Mouse (Mus musculus): ENCODE data around the gene Ghrh. TPM values are rescaled to one million over a fixed set of nuclear protein-coding genes. Genes with fewer than 3 reads are reported as not detected.

The Ghrh gene
- total and polyA plus RNA-seq, 3 experiments = not detected

DNA sequence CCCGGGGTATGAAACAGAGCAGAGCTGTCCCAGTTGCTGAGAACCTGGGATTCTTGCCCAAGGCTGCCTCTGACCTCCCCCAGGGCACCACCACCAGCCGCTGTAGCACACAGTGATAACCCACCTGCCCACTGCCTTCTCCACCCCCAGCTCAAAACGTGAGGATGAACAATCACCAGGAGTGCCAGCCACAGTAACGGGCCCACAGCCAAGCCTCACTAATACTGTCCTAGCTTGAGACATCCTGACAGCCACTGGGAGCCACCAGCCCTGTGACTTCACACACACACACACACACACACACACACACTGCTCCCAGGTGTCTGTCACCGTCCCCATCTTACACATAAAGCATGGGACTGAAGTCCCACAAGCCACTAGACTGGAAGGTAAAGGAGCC is 48.1 kb upstream of the Ghrh start:
- TF ChIP-seq SIN3A (IDR thresholded peaks at IDR 0.05; ENCODE audit: low read length) (no peak), MAFK (IDR thresholded peaks at IDR 0.05; ENCODE audit: insufficient replicate concordance, low read length) (no peak), POLR2A (IDR thresholded peaks at IDR 0.05; ENCODE audit: low read depth, low read length) (no peak), NELFE (IDR thresholded peaks at IDR 0.05; ENCODE audit: low read depth, low read length) (no peak), USF2 (conservative IDR thresholded peaks at IDR 0.05; ENCODE audit: low read depth, low read length) (no peak), USF1 (IDR thresholded peaks at IDR 0.05; ENCODE audit: low read depth, low read length) (no peak), ETS1 (conservative IDR thresholded peaks at IDR 0.05; ENCODE audit: low read depth, low read length) (no peak), CHD2 (IDR thresholded peaks at IDR 0.05; ENCODE audit: low read length) (no peak), NRF1 (IDR thresholded peaks at IDR 0.05; ENCODE audit: low read depth, low read length) (no peak), MAZ (IDR thresholded peaks at IDR 0.05; ENCODE audit: low read depth, low read length) (no peak), POLR2AphosphoS2 (IDR thresholded peaks at IDR 0.05; ENCODE audit: low read depth, low read length) (no peak)
- no peak overlapping the region for H3K4me2 ChIP-seq (ENCODE audit: insufficient read depth, low read depth, poor library complexity, severe bottlenecking)
- peaks cover 20 to 61% of the 10 kb centered on the region in 2 experiments for H3K4me1 ChIP-seq (ENCODE audit: control insufficient read depth in 1 of 2, insufficient read depth in 2 of 2)
- in situ Hi-C loops (cut with MboI; ENCODE audit: low pct_ligation_motif_present, low pct_unique_long_range_greater_than_20kb, low sequenced_read_pairs) = no loop called here
- DNase-seq (ENCODE audit: extremely low read depth) = no peak
- H3K36me3 ChIP-seq (replicated peaks in 1 of 2; ENCODE audit: control insufficient read depth in 1 of 2, insufficient read depth in 1 of 2, low read length in 1 of 2) = peaks cover 26 to 73% of the 10 kb centered on the region in 2 experiments
- dilution Hi-C loops (cut with MboI; ENCODE audit: extremely low pct_ligation_motif_present, extremely low pct_unique_long_range_greater_than_20kb, low sequenced_read_pairs) = no loop called here
- H3K9ac ChIP-seq (ENCODE audit: insufficient read depth, low read depth) = no peak overlapping the region
- no peaks in the 10 kb centered on the region for H3K27me3 ChIP-seq (replicated peaks)
- peaks cover 7% of the 10 kb centered on the region for H3K9me3 ChIP-seq (replicated peaks; ENCODE audit: low read length)
- H3K4me3 ChIP-seq (replicated peaks in 1 of 3; ENCODE audit: low read depth in 2 of 3, low read length in 2 of 3, poor library complexity in 1 of 3) = no peak overlapping the region
- H3K27ac ChIP-seq (ENCODE audit: insufficient read depth, low read depth) = no peak overlapping the region
- no peaks in the 10 kb centered on the region; the same call in 1 of the 2 replicates for H3K79me2 ChIP-seq (replicated peaks; ENCODE audit: control insufficient read depth, extremely low read depth, insufficient read depth, poor library complexity, severe bottlenecking)

DNA sequence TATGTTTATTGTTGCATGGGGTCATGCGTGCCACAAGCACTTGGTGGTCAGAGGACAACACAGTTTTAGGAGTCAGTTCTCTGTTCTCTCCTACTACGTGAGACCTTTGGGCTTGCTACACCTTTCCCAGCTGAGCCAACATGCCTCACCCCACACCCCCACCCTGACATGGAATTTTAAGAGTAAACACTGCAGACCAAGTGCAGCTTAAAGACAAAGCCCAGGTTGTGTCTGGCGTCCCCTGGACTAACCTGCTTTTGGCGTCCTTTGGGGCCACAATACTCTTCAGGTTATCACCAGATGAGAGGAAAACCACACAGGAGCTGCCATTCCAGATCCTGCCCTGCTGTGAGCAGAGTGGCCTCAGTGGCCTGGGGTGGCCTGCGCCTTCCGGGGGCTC is 47.6 kb upstream of the Ghrh start:
- H3K4me1 ChIP-seq (ENCODE audit: control insufficient read depth in 1 of 2, insufficient read depth in 2 of 2) = peaks cover 17 to 56% of the 10 kb centered on the region in 2 experiments
- no peak for DNase-seq (ENCODE audit: extremely low read depth)
- in situ Hi-C loops (cut with MboI; ENCODE audit: low pct_ligation_motif_present, low pct_unique_long_range_greater_than_20kb, low sequenced_read_pairs) (no loop called here), dilution Hi-C loops (cut with MboI; ENCODE audit: extremely low pct_ligation_motif_present, extremely low pct_unique_long_range_greater_than_20kb, low sequenced_read_pairs) (no loop called here)
- no peak overlapping the region for H3K9ac ChIP-seq (ENCODE audit: insufficient read depth, low read depth)
- H3K27ac ChIP-seq (ENCODE audit: insufficient read depth, low read depth) = no peak overlapping the region
- H3K36me3 ChIP-seq (replicated peaks in 1 of 2; ENCODE audit: control insufficient read depth in 1 of 2, insufficient read depth in 1 of 2, low read length in 1 of 2) = peaks cover 28 to 78% of the 10 kb centered on the region in 2 experiments
- TF ChIP-seq USF2 (conservative IDR thresholded peaks at IDR 0.05; ENCODE audit: low read depth, low read length) = no peak
- TF ChIP-seq JUN (IDR thresholded peaks at IDR 0.05; ENCODE audit: insufficient read depth, low read depth, low read length) = no peak
- no peak for TF ChIP-seq NRF1 (IDR thresholded peaks at IDR 0.05; ENCODE audit: low read depth, low read length)
- TF ChIP-seq KAT2A (IDR thresholded peaks at IDR 0.05; ENCODE audit: insufficient replicate concordance, low read length) = no peak
- TF ChIP-seq USF1 (IDR thresholded peaks at IDR 0.05; ENCODE audit: low read depth, low read length) = no peak
- no peak for TF ChIP-seq BHLHE40 (IDR thresholded peaks at IDR 0.05; ENCODE audit: low read depth, low read length)
- H3K27me3 ChIP-seq (replicated peaks) = no peaks in the 10 kb centered on the region
- no peak overlapping the region for H3K4me3 ChIP-seq (replicated peaks in 1 of 3; ENCODE audit: low read depth in 2 of 3, low read length in 2 of 3, poor library complexity in 1 of 3)
- peaks cover 7% of the 10 kb centered on the region for H3K9me3 ChIP-seq (replicated peaks; ENCODE audit: low read length)
- H3K79me2 ChIP-seq (replicated peaks; ENCODE audit: control insufficient read depth, extremely low read depth, insufficient read depth, poor library complexity, severe bottlenecking) = no peaks in the 10 kb centered on the region; the same call in 1 of the 2 replicates
- H3K4me2 ChIP-seq (ENCODE audit: insufficient read depth, low read depth, poor library complexity, severe bottlenecking) = no peak overlapping the region

Measured in CH12.LX (cell line).